Mouse (Mus musculus): ENCODE results near the gene Peli2.

Gene Peli2

GRCm38 (mm10) chr14:48209436-48209835 is 88.8 kb downstream of the Peli2 start:
- no peak for ATAC-seq (ENCODE audit: insufficient number of reproducible peaks, low FRiP score, low TSS enrichment)

GRCm38 (mm10) chr14:48210089-48210488 is 89.5 kb downstream of the Peli2 start:
- peak; percentile 49; the same call in 1 of the 2 replicates for ATAC-seq (ENCODE audit: insufficient number of reproducible peaks, low FRiP score, low TSS enrichment)

GRCm38 (mm10) chr14:48211526-48211925 is 90.9 kb downstream of the Peli2 start:
- ATAC-seq (ENCODE audit: insufficient number of reproducible peaks, low FRiP score, low TSS enrichment) = no peak

GRCm38 (mm10) chr14:48212839-48213238 is 92.2 kb downstream of the Peli2 start:
- no peak for ATAC-seq (ENCODE audit: insufficient number of reproducible peaks, low FRiP score, low TSS enrichment)

- ATAC-seq (ENCODE audit: insufficient number of reproducible peaks, low FRiP score, low TSS enrichment) = no peak
Observed at GRCm38 (mm10) chr14:48213593-48213992, 93.0 kb downstream of the Peli2 start.

- ATAC-seq (ENCODE audit: insufficient number of reproducible peaks, low FRiP score, low TSS enrichment) = no peak
Observed at GRCm38 (mm10) chr14:48222051-48222450, 101.4 kb downstream of the Peli2 start.

- no peak for ATAC-seq (ENCODE audit: insufficient number of reproducible peaks, low FRiP score, low TSS enrichment)
Observed at GRCm38 (mm10) chr14:48222684-48223083, 102.1 kb downstream of the Peli2 start.

DNA sequence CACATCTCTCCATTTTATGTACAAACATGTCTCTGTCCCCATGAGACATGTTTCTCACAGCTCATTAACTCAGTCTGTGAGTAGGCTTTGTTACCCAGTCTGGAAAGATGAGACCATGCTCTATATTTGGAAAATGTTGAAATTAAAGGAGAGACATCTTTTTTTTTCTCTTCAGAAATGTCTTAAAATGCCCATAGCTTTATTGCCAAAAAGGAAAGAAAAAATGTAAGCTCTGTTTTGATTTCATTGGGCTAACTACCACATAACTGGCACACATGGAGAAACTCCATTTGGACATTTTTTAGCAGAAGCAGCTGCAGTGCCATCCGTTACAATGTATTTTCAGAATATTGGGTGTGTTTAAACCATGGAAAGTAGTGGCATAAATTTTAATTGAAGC is 103.6 kb downstream of the Peli2 start:
- ATAC-seq (ENCODE audit: insufficient number of reproducible peaks, low FRiP score, low TSS enrichment) = no peak

- ATAC-seq (ENCODE audit: insufficient number of reproducible peaks, low FRiP score, low TSS enrichment) = peak; percentile 94
Observed at GRCm38 (mm10) chr14:48224861-48225300, 104.3 kb downstream of the Peli2 start.

- ATAC-seq (ENCODE audit: insufficient number of reproducible peaks, low FRiP score, low TSS enrichment) = no peak
Observed at GRCm38 (mm10) chr14:48225810-48226446, 105.3 kb downstream of the Peli2 start.

GRCm38 (mm10) chr14:48226759-48227158 is 106.1 kb downstream of the Peli2 start:
- ATAC-seq (ENCODE audit: insufficient number of reproducible peaks, low FRiP score, low TSS enrichment) = no peak

- ATAC-seq (ENCODE audit: insufficient number of reproducible peaks, low FRiP score, low TSS enrichment) = peak; percentile 71
Observed at GRCm38 (mm10) chr14:48234785-48235519, 114.3 kb downstream of the Peli2 start.

GRCm38 (mm10) chr14:48241335-48241734 is 120.7 kb downstream of the Peli2 start:
- no peak for ATAC-seq (ENCODE audit: insufficient number of reproducible peaks, low FRiP score, low TSS enrichment)

- ATAC-seq (ENCODE audit: insufficient number of reproducible peaks, low FRiP score, low TSS enrichment) = peak; percentile 42; the same call in 1 of the 2 replicates
Observed at GRCm38 (mm10) chr14:48246236-48246635, 125.6 kb downstream of the Peli2 start.

DNA sequence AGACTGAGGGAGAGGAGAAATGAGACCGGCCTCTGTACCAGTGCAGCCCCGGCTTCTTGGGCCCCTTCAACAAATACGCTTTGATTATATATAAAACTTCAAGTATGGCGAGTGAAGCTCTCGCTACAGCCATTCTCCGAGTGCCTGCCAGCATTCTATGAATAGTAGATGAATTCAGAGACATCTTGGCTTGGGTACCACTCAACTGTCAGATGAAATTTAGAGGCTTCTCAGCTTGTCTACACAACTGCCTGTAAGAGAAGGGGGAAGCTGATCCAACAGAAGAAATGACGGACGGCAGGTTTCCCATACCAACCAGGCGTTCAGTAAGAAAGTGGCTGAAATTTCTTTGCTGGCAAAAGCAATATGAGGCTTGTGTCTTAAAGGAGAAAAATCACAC is 126.3 kb downstream of the Peli2 start:
- ATAC-seq (ENCODE audit: insufficient number of reproducible peaks, low FRiP score, low TSS enrichment) = no peak

GRCm38 (mm10) chr14:48249459-48249858 is 128.8 kb downstream of the Peli2 start:
- no peak for ATAC-seq (ENCODE audit: insufficient number of reproducible peaks, low FRiP score, low TSS enrichment)

DNA sequence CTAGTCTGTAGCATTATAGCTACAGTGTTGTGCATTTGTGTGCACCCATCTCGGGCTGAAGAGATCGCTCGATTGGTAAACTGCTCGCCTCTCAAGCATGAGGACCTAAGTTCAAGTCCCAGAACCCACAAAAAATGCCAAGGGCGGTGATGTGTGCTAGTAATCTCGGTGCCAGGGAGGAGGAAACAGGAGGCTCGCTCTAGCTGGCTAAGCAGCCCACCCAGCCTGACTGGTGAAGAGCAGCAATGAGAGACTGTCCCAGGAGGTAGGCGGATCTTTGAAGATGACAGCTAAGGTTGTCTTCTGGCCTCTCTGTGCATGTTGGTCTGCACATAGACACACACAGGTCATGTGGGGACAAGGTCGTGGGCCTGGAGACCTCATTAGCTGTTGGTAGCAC is 129.3 kb downstream of the Peli2 start:
- ATAC-seq (ENCODE audit: insufficient number of reproducible peaks, low FRiP score, low TSS enrichment) = no peak

DNA sequence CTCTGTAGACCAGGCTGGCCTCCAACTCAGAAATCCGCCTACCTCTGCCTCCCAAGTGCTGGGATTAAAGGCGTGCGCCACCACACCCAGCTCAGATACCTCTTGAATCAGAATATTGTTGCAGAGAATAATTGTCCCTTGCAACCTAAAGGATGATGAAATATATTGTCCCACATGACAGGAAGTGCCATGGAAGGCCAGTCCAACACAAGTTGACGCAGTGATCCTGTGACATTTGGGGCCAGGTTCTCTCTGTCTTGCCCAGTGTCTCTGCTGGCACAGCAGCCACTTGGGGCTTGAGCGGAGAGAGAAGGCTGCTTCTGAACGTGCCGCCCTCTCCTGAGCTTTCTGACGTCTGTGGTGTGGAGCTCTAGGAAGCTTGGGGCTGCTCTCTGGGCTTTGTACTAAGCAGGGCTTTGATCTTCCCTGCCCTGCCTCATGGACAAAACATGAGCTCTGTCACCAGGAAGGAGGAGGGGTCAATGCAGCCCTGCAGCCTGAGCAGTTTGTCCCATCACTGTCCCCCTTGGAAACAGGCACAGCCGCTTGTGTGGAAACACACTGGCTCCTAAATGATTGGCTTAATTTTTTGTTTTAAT is 130.9 kb downstream of the Peli2 start:
- no peak for ATAC-seq (ENCODE audit: insufficient number of reproducible peaks, low FRiP score, low TSS enrichment)

DNA sequence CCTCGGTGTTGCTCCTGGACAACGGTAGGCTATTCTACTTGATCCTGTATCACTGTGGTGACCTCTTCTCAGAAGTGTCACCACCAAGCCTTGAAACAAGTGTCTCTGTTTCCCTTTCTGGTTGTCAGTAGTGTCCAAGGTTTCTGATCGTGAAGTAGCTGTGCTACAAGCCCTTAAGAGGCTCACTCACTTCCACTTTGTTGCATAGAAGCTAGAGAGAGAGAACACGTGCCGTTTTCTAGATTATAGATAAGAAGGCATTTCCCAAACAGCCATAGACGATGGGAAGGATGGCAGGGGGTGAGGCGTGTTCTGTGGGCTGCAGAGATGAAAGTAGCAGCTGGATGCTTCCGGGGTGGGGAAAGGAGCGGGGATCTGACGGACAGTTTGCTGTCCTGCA is 132.6 kb downstream of the Peli2 start:
- no peak for ATAC-seq (ENCODE audit: insufficient number of reproducible peaks, low FRiP score, low TSS enrichment)

GRCm38 (mm10) chr14:48254696-48255095 is 134.1 kb downstream of the Peli2 start:
- ATAC-seq (ENCODE audit: insufficient number of reproducible peaks, low FRiP score, low TSS enrichment) = no peak

DNA sequence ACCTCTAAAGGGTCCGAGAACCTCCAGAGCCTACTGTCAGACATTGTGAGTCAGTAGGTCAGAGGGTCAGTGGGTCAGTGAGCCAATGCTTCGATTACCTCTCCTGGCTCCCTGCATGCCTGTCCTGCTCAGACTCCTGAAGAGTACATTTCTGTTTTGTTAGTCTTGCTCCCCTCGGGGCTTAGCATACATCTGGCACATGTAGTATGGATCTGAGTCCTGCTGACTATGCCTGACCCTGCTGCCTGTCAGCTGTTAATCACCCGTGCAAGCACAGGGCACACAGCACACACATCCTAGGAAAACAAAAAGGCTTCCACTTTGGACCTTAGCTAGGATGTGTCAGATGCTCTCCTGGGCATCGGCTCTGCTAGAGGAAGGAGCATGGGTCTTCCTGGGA is 134.7 kb downstream of the Peli2 start:
- no peak for ATAC-seq (ENCODE audit: insufficient number of reproducible peaks, low FRiP score, low TSS enrichment)
